Mouse (Mus musculus): ENCODE data around the gene Akt2. TPM values are rescaled to one million over a fixed set of nuclear protein-coding genes. Genes with fewer than 3 reads are reported as not detected.

The Akt2 gene
- polyA plus RNA-seq (2015; fragmentation: Nextera tagmentation; extraction: Ambion mirVana): 69.3 and 80.4 TPM in 2 replicates

- Histone ChIP-seq H3K9ac (peak within 1 kb of the TSS; percentile 91), H3K27ac (peak within 1 kb of the TSS; percentile 99), H3K4me1 (replicated peaks) (peaks cover 33% of the 10 kb centered on the region), H3K36me3 (no peaks in the 10 kb centered on the region), H3K4me2 (peak within 1 kb of the TSS; percentile 81), H3K9me3 (replicated peaks) (no peaks in the 10 kb centered on the region), H3K4me3 (peak within 1 kb of the TSS; percentile 82), H3K27me3 (no peaks in the 10 kb centered on the region)
- WGBS: 1% methylated on average over 71 of the region's 71 CpGs
- peak; percentile 94 for ATAC-seq (replicated peaks; ENCODE audit: insufficient number of reproducible peaks, insufficient read depth, low FRiP score, low read depth)
These were observed at the start of gene Akt2 for GRCm38 (mm10) chr7:27591266-27592216. TSS of gene Akt2 (plus strand) at chr7:27591552.

- Histone ChIP-seq H3K27me3 (no peaks in the 10 kb centered on the region), H3K4me2 (peak overlapping the region; percentile 93), H3K4me3 (peak overlapping the region; percentile 57), H3K9ac (peak overlapping the region; percentile 64; the same call in 1 of the 2 replicates), H3K36me3 (peaks cover 7% of the 10 kb centered on the region; the same call in 1 of the 2 replicates), H3K27ac (no peak overlapping the region), H3K9me3 (replicated peaks) (no peaks in the 10 kb centered on the region), H3K4me1 (replicated peaks) (peaks cover 22% of the 10 kb centered on the region)
- 54% methylated on average over 5 of the region's 5 CpGs for WGBS
- ATAC-seq (replicated peaks; ENCODE audit: insufficient number of reproducible peaks, insufficient read depth, low FRiP score, low read depth): no peak
These were observed 49.4 kb upstream of the Akt2 start for GRCm38 (mm10) chr7:27541922-27542321.

GRCm38 (mm10) chr7:27542392-27543033 lies 48.8 kb upstream of the Akt2 start:
- H3K27me3 ChIP-seq: no peaks in the 10 kb centered on the region
- peak; percentile 87 for ATAC-seq (replicated peaks; ENCODE audit: insufficient number of reproducible peaks, insufficient read depth, low FRiP score, low read depth)
- no peak overlapping the region for H3K27ac ChIP-seq
- peak overlapping the region; percentile 57 for H3K4me3 ChIP-seq
- peaks cover 22% of the 10 kb centered on the region for H3K4me1 ChIP-seq (replicated peaks)
- WGBS: under 1% methylated on average over 30 of the region's 30 CpGs
- peak overlapping the region; percentile 93 for H3K4me2 ChIP-seq
- peak overlapping the region; percentile 64 for H3K9ac ChIP-seq
- H3K9me3 ChIP-seq (replicated peaks): no peaks in the 10 kb centered on the region
- H3K36me3 ChIP-seq: 0 out of 2 replicates have a peak, but pooled peaks cover 1% of the 10 kb centered on the region

- Histone ChIP-seq H3K27ac (peak overlapping the region; percentile 17; the same call in 1 of the 2 replicates), H3K36me3 (no peaks in the 10 kb centered on the region), H3K9ac (peak overlapping the region; percentile 64), H3K4me1 (replicated peaks) (peaks cover 22% of the 10 kb centered on the region), H3K27me3 (no peaks in the 10 kb centered on the region), H3K9me3 (replicated peaks) (no peaks in the 10 kb centered on the region), H3K4me3 (peak overlapping the region; percentile 57), H3K4me2 (peak overlapping the region; percentile 93)
- no peak for ATAC-seq (replicated peaks; ENCODE audit: insufficient number of reproducible peaks, insufficient read depth, low FRiP score, low read depth)
- 36% methylated on average over 6 of the region's 6 CpGs for WGBS
These were observed 48.3 kb upstream of the Akt2 start for GRCm38 (mm10) chr7:27543065-27543464.

DNA sequence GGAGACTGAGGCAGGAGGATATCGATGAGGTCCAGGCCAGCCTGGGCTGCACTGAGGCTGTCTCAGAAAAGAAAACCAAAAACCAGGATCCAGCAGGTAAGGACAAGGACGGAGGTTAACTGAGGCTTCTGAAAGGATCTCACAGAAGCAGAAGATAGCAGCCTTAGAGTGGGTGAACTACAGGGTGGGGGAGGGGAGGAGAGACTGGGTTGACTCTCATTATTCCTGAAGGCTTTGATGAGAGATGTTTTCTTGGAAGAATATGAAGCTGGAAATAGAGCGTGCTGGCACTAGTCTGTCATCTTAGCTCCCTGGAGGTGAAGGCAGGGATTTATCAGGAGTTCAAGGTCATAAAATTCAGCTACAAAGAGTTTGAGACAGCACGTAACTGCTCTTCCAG lies 47.5 kb upstream of the Akt2 start:
- Histone ChIP-seq H3K9ac (no peak overlapping the region), H3K27me3 (no peaks in the 10 kb centered on the region), H3K9me3 (replicated peaks) (no peaks in the 10 kb centered on the region), H3K36me3 (no peaks in the 10 kb centered on the region), H3K4me2 (no peak overlapping the region), H3K27ac (no peak overlapping the region), H3K4me3 (no peak overlapping the region), H3K4me1 (replicated peaks) (peaks cover 22% of the 10 kb centered on the region)
- no peak for ATAC-seq (replicated peaks; ENCODE audit: insufficient number of reproducible peaks, insufficient read depth, low FRiP score, low read depth)
- WGBS: 77% methylated on average over 4 of the region's 4 CpGs

GRCm38 (mm10) chr7:27544675-27545370 lies 46.5 kb upstream of the Akt2 start:
- ATAC-seq (replicated peaks; ENCODE audit: insufficient number of reproducible peaks, insufficient read depth, low FRiP score, low read depth): no peak
- 72% methylated on average over 12 of the region's 12 CpGs for WGBS
- H3K4me2 ChIP-seq: no peak overlapping the region
- H3K4me3 ChIP-seq: no peak overlapping the region
- no peaks in the 10 kb centered on the region for H3K36me3 ChIP-seq
- no peaks in the 10 kb centered on the region for H3K9me3 ChIP-seq (replicated peaks)
- H3K27ac ChIP-seq: no peak overlapping the region
- H3K4me1 ChIP-seq (replicated peaks): peaks cover 22% of the 10 kb centered on the region
- H3K27me3 ChIP-seq: no peaks in the 10 kb centered on the region
- no peak overlapping the region for H3K9ac ChIP-seq

DNA sequence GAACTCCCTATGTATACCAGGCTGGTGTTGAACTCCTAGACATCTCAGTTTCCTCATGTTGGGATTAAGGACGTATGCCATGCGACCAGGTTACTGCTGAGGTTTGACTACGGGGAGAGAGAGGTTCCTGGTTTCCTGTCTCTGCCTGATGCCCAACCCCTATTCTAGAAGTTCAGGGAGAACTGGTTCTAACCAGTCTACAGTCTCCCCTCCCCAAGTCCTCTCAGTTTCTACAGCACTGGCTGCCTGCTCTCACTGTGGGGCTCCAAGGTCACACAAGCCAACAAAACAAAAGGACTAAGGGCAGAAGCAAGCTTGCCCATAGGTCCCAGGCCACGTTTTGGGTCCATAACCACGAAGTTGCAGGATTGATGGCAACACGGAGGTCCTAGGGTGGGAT lies 41.8 kb upstream of the Akt2 start:
- Histone ChIP-seq H3K9me3 (replicated peaks) (no peaks in the 10 kb centered on the region), H3K4me2 (no peak overlapping the region), H3K36me3 (no peaks in the 10 kb centered on the region), H3K4me1 (replicated peaks) (peaks cover 13% of the 10 kb centered on the region), H3K9ac (no peak overlapping the region), H3K4me3 (no peak overlapping the region), H3K27ac (no peak overlapping the region), H3K27me3 (no peaks in the 10 kb centered on the region)
- 74% methylated on average over 6 of the region's 6 CpGs for WGBS
- no peak for ATAC-seq (replicated peaks; ENCODE audit: insufficient number of reproducible peaks, insufficient read depth, low FRiP score, low read depth)

GRCm38 (mm10) chr7:27552070-27552469 lies 39.3 kb upstream of the Akt2 start:
- peaks cover 7% of the 10 kb centered on the region; the same call in 1 of the 2 replicates for H3K36me3 ChIP-seq
- H3K27ac ChIP-seq: no peak overlapping the region
- no peak for ATAC-seq (replicated peaks; ENCODE audit: insufficient number of reproducible peaks, insufficient read depth, low FRiP score, low read depth)
- H3K9me3 ChIP-seq (replicated peaks): no peaks in the 10 kb centered on the region
- no peak overlapping the region for H3K9ac ChIP-seq
- H3K4me2 ChIP-seq: peak overlapping the region; percentile 88
- 48% methylated on average over 5 of the region's 5 CpGs for WGBS
- no peaks in the 10 kb centered on the region for H3K27me3 ChIP-seq
- H3K4me3 ChIP-seq: peak overlapping the region; percentile 85
- H3K4me1 ChIP-seq (replicated peaks): peaks cover 13% of the 10 kb centered on the region

- peak within 1 kb of the TSS; percentile 44; the same call in 1 of the 2 replicates for H3K27ac ChIP-seq
- peaks cover 7% of the 10 kb centered on the region; the same call in 1 of the 2 replicates for H3K36me3 ChIP-seq
- WGBS: under 1% methylated on average over 41 of the region's 41 CpGs
These were observed 38.3 kb upstream of the Akt2 start, which contains the start of the genes Pld3 and 2310022A10Rik for GRCm38 (mm10) chr7:27552931-27553513. TSS of gene Pld3 (minus strand) at chr7:27553218. TSS of gene 2310022A10Rik (plus strand) at chr7:27553233.

DNA sequence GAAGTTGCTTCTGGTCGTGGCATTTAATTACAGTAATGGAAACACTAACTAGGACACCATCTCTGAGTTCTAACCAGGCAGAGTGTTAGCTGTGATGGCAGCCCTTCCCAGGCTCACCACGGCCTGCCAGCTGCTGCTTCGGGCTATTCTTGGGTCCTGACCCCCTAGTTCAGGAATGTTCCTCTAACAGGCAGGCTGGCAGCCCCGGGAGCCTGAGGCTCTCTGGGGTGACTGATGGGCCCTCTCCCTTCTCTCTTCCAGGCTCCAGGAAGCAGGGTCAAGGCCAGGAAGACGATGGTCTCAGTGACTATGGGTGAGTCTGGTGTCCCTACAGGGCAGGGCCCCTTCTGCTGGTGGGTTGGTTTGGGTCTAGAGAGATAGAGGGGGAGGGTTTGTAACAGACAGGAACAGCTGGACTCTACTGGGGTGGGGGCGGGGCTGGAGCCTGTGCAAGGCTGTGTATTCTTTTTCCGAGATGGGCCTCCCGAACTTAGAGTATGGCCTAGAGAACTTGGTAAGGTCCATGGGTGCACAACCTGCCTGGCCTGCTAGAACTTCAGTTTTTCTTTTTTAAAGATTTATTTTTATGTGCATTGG lies 31.0 kb upstream of the Akt2 start:
- Histone ChIP-seq H3K4me3 (peak overlapping the region; percentile 26), H3K4me1 (replicated peaks) (peaks cover 19% of the 10 kb centered on the region), H3K36me3 (peaks cover 39% of the 10 kb centered on the region), H3K27ac (peak overlapping the region; percentile 87), H3K9me3 (replicated peaks) (no peaks in the 10 kb centered on the region), H3K27me3 (no peaks in the 10 kb centered on the region), H3K4me2 (peak overlapping the region; percentile 48), H3K9ac (peak overlapping the region; percentile 20; the same call in 1 of the 2 replicates)
- WGBS: 39% methylated on average over 8 of the region's 8 CpGs
- peak; percentile 79 for ATAC-seq (replicated peaks; ENCODE audit: insufficient number of reproducible peaks, insufficient read depth, low FRiP score, low read depth)

More at GRCm38 (mm10) chr7:27552931-27553513, 38.3 kb upstream of the Akt2 start, which contains the start of the genes Pld3 and 2310022A10Rik:
- H3K4me3 ChIP-seq: peak within 1 kb of the TSS; percentile 85
- H3K9me3 ChIP-seq (replicated peaks): no peaks in the 10 kb centered on the region
- peak; percentile 98 for ATAC-seq (replicated peaks; ENCODE audit: insufficient number of reproducible peaks, insufficient read depth, low FRiP score, low read depth)
- H3K4me2 ChIP-seq: peak within 1 kb of the TSS; percentile 88
- peak within 1 kb of the TSS; percentile 81 for H3K9ac ChIP-seq
- peaks cover 13% of the 10 kb centered on the region for H3K4me1 ChIP-seq (replicated peaks)
- H3K27me3 ChIP-seq: no peaks in the 10 kb centered on the region
